Mouse (Mus musculus) neural tube, embryonic 10.5 days (tissue): ENCODE results near the gene Gm7233.
"Not testable (repeated sequence)": the region's sequence is repeated elsewhere in the genome, so short reads cannot be mapped to it uniquely, and the experiment has no call there.

Experiments used
- DNase-seq: peaks from one replicate; pipeline ENCODE4 v3.0.0-alpha.2; 2017; ENCODE audit warnings: low spot score; ENCODE audit errors: extremely low spot score

Gene Gm7233

DNA sequence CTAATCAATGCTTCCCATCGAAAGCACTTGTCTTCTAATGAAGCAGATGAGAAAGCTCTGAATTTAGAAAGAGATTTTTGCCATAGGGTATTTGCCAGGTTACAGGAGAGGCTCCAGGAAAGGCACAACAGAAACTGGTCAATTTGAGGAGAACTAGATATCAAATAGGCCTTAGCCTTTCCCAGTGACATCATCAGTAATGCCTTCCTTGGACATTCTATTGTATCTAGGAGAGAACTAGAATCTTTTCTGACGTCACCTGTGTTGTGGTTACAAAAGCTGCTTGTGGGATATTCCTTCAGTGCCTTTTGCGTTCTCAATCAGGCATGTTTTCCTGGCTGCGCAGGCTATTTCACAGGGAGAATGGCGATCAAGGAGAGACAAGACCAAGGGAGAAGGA lies at the start of gene Gm7233:
Gm7233 (plus strand) TSS at position 301 of the 400 bp plus-strand sequence.
- DNase-seq = not testable (repeated sequence)

DNA sequence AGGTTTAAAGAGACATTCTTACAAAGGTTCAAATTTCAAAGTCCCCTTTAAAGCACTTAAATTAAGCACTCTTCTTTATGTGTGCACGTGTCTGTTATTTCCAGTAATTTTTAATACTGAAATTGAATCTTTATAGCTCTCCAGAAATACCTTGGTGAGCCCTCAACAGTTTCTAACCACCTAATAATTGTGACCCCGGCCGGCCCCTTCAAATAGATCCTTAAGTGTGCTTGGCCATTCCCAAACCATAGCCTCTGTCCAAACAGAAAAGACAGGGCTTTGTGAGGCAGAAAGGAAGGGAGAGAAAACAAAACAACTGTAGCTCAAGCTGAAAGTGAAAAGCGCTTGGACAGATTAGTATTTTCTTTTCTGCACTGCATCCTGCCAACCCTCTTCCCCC lies 12.5 kb upstream of the Gm7233 start:
- not testable (repeated sequence) for DNase-seq

DNA sequence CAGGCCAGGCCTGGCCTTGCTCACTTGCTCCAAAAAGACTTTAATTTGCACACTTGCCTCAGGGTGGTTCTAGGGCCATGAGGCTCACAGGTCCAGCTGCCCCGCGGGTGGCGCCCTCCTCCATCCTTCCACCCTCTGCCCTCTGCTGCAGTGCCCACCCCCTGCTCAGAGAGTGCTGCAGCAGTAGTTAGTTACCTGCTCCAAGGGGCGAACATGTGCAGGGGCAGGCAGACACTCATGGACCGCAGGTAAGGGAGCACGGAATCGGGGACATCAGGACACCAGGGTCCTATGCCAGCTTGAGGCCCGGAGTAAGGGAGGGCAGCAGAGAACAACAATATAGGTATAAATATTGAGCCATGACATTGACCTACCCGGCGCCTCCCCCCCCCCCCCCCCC lies 11.7 kb upstream of the Gm7233 start:
- not testable (repeated sequence) for DNase-seq

DNA sequence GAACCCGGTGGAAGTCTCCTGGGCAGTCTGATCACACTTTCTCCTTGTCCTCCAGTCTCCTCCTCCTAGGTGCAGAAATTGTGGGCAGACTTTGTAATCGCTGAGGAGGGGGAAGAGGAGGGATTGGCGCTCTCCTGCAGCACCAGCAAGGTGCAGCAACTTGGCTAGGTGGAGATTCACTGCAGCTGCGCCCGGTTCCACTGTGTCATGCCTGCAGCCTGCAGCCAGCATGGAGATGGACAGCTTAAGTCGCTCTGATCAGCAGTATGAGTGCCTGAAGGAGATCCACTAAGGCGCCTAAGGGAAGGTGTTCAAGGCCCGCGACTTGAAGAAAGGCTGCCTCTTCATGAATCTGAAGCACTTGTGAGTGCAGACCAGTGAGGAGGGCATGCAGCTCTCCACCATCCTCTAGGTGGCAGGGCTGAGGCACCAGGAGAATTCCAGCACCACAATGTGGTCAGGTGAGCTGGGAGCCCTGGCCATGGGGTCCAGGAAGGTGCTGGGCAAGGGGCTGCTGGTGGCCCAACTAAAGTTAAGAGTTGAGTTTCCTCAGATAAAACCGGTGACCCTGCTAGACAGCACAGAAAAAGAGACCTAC lies 11.0 kb upstream of the Gm7233 start:
- not testable (repeated sequence) for DNase-seq

DNA sequence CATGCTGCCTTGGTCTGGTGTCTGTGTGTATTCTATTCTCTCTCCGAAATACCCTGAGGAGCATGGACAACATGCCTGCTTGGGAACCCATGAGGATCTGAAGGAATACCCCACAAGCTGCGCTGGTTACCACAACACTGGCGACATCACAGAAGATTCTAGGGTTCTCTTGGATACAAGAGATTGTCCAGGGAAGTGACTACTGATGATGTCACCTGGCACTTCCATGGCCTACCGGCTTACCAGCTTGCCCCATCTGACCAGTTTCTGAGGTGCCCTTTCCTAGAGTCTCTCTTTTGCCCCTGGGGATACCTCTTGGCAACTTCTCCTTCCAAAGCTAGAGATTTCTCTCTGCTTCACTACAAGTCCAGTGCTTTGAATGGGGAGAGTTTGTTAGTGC lies 55.5 kb downstream of the Gm7233 start, which contains the start of gene Gm8122:
Gm8122 (minus strand) TSS at position 101 of the 400 bp plus-strand sequence.
- not testable (repeated sequence) for DNase-seq
